ENCODE assay signal across 24 mouse cellular contexts in the genomic region with DNA sequence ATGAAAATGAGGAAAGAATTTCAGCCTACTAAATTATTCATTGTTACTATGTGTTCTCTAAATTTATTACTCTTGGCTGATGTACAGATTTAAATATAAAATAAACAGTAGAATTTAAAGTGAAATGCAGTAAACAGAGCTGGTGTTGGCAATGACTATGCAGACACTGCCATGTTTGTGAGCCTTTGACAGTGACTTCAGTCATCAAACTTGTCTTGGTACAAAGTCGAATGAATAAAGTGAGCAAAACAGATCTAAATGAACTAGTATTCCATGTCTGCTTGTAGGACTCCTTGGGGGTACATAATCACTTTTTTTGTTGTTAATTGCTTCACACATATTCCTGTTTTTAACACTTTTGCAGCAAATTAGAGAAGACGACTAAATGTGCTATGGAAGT.
A peak's percentile ranks its signal among the peaks of the same experiment; 100 is the strongest.
DNase-seq lines count a peak whose midpoint lies in the region; ATAC-seq and TF ChIP-seq lines count a peak whose summit lies in the region.
"Had no signal": no experiment of that assay in that cellular context is flagged by ENCODE, and none has a peak within 500 bp of the region (broad histone marks: within the 10 kb centered on the region; RNA-seq: fewer than 3 reads in every experiment).

No protein-coding gene starts in this region.

- no peak for TF ChIP-seq CTCF in brain, embryonic 14.5 days (IDR thresholded peaks at IDR 0.05; ENCODE audit: borderline replicate concordance, extremely low read depth, insufficient read depth, insufficient read length)

- no peaks in the 10 kb centered on the region for H3K4me1 ChIP-seq in forebrain, embryonic 14.5 days (ENCODE audit: control insufficient read depth, insufficient read depth, low read length)
- no peaks in the 10 kb centered on the region for H3K4me1 ChIP-seq in forebrain, embryonic 11.5 days (replicated peaks; ENCODE audit: control insufficient read depth, insufficient read depth, low read length)
- no peaks in the 10 kb centered on the region; the same call in 1 of the 2 replicates for H3K4me1 ChIP-seq in forebrain, embryonic 16.5 days (replicated peaks; ENCODE audit: control insufficient read depth, insufficient read depth, low read length)
- peaks cover 3% of the 10 kb centered on the region for H3K4me1 ChIP-seq in forebrain, embryonic 12.5 days
- H3K4me1 ChIP-seq: embryonic facial prominence, embryonic 13.5 days; embryonic facial prominence, embryonic 15.5 days had no signal

- H3K36me3 ChIP-seq in forebrain, embryonic 14.5 days (ENCODE audit: control insufficient read depth, insufficient read depth, low read length), result no peaks in the 10 kb centered on the region
- H3K36me3 ChIP-seq in forebrain, embryonic 11.5 days (ENCODE audit: control insufficient read depth, insufficient read depth, low read length), result no peaks in the 10 kb centered on the region
- no peaks in the 10 kb centered on the region for H3K36me3 ChIP-seq in forebrain, embryonic 16.5 days (ENCODE audit: control insufficient read depth, insufficient read depth)
- H3K36me3 ChIP-seq in forebrain, embryonic 12.5 days (replicated peaks), result no peaks in the 10 kb centered on the region
- H3K36me3 ChIP-seq: embryonic facial prominence, embryonic 13.5 days; embryonic facial prominence, embryonic 15.5 days; G1E had no signal

- no peaks in the 10 kb centered on the region for H3K27me3 ChIP-seq in forebrain, embryonic 14.5 days (replicated peaks; ENCODE audit: control insufficient read depth, insufficient read depth, low read length)
- no peaks in the 10 kb centered on the region for H3K27me3 ChIP-seq in forebrain, embryonic 11.5 days (ENCODE audit: control insufficient read depth, insufficient read depth, low read length)
- no peaks in the 10 kb centered on the region for H3K27me3 ChIP-seq in forebrain, embryonic 16.5 days (replicated peaks; ENCODE audit: control insufficient read depth, insufficient read depth, low read length)
- H3K27me3 ChIP-seq in forebrain, embryonic 12.5 days, result no peaks in the 10 kb centered on the region
- H3K27me3 ChIP-seq: CH12.LX; embryonic facial prominence, embryonic 13.5 days; embryonic facial prominence, embryonic 15.5 days; Patski had no signal

- H3K4me3 ChIP-seq in forebrain, embryonic 14.5 days (ENCODE audit: low read depth, low read length), result no peak overlapping the region
- H3K4me3 ChIP-seq in forebrain, embryonic 11.5 days (ENCODE audit: low read depth, low read length), result no peak overlapping the region
- no peak overlapping the region for H3K4me3 ChIP-seq in forebrain, embryonic 16.5 days (replicated peaks; ENCODE audit: low read length)
- no peak overlapping the region for H3K4me3 ChIP-seq in forebrain, embryonic 12.5 days (replicated peaks)
- H3K4me3 ChIP-seq: embryonic facial prominence, embryonic 13.5 days; embryonic facial prominence, embryonic 15.5 days; erythroblast, embryonic 14.5 days; gastrocnemius, adult 2 months had no signal

- no peak for ATAC-seq in forebrain, embryonic 14.5 days
- ATAC-seq in forebrain, embryonic 11.5 days (replicated peaks; ENCODE audit: low FRiP score), result no peak
- peak; percentile 69 for ATAC-seq in forebrain, embryonic 16.5 days
- ATAC-seq in forebrain, embryonic 12.5 days (ENCODE audit: low FRiP score), result no peak
- ATAC-seq: activated CD4-positive, CD25-positive, alpha-beta regulatory T cell, adult 4 months; CD4-positive, CD25-positive, alpha-beta regulatory T cell, adult 4 months; Patski had no signal

- no peak overlapping the region for H3K4me2 ChIP-seq in forebrain, embryonic 14.5 days (ENCODE audit: low read length)
- H3K4me2 ChIP-seq in forebrain, embryonic 11.5 days (ENCODE audit: low read depth, low read length, severe bottlenecking), result no peak overlapping the region
- H3K4me2 ChIP-seq in forebrain, embryonic 16.5 days (ENCODE audit: low read length), result no peak overlapping the region
- no peak overlapping the region for H3K4me2 ChIP-seq in forebrain, embryonic 12.5 days
- H3K4me2 ChIP-seq: embryonic facial prominence, embryonic 13.5 days; embryonic facial prominence, embryonic 15.5 days had no signal

- peak; percentile 7 for DNase-seq in forebrain, embryonic 14.5 days (ENCODE audit: low spot score)
- DNase-seq in forebrain, embryonic 11.5 days (ENCODE audit: low spot score), result no peak
- peak; percentile 27 for DNase-seq in brain, embryonic 14.5 days (ENCODE audit: low read depth)
- DNase-seq in adrenal gland, adult 8-10 months, result no peak
- DNase-seq: adrenal gland, postnatal 10 days; adrenal gland, postnatal 25 days; B cell, adult 2 months; cerebellum, adult 11 months; cerebellum, adult 18-20 months; cerebellum, adult 8-10 months; cerebellum, adult 9-11 months; cerebellum, postnatal 36 days; embryo, embryonic 11 days; gastrocnemius, adult 2 months had no signal

- WGBS in forebrain, embryonic 14.5 days, result 64% methylated on average over 2 of the region's 2 CpGs
- WGBS in forebrain, embryonic 11.5 days, result 66% methylated on average over 2 of the region's 2 CpGs
- WGBS in forebrain, embryonic 16.5 days, result 53% methylated on average over 2 of the region's 2 CpGs
- WGBS in forebrain, embryonic 12.5 days, result 69% methylated on average over 2 of the region's 2 CpGs

- TF ChIP-seq POLR2A in brain, embryonic 14.5 days (IDR thresholded peaks at IDR 0.05; ENCODE audit: borderline replicate concordance, extremely low read depth, insufficient read depth, insufficient read length, poor library complexity, severe bottlenecking), result no peak

- H3K9ac ChIP-seq in forebrain, embryonic 14.5 days (ENCODE audit: low read length), result no peak overlapping the region
- no peak overlapping the region for H3K9ac ChIP-seq in forebrain, embryonic 11.5 days (ENCODE audit: low read length)
- H3K9ac ChIP-seq in forebrain, embryonic 16.5 days (replicated peaks; ENCODE audit: low read depth, low read length), result no peak overlapping the region
- no peak overlapping the region for H3K9ac ChIP-seq in forebrain, embryonic 12.5 days
- H3K9ac ChIP-seq: embryonic facial prominence, embryonic 13.5 days; embryonic facial prominence, embryonic 15.5 days had no signal

- no peaks in the 10 kb centered on the region for H3K9me3 ChIP-seq in forebrain, embryonic 14.5 days (replicated peaks; ENCODE audit: control insufficient read depth, low read length)
- H3K9me3 ChIP-seq in forebrain, embryonic 11.5 days (ENCODE audit: control insufficient read depth, low read length), result no peaks in the 10 kb centered on the region
- H3K9me3 ChIP-seq in forebrain, embryonic 16.5 days (ENCODE audit: control insufficient read depth, low read length), result no peaks in the 10 kb centered on the region
- no peaks in the 10 kb centered on the region for H3K9me3 ChIP-seq in forebrain, embryonic 12.5 days
- H3K9me3 ChIP-seq: embryonic facial prominence, embryonic 13.5 days; embryonic facial prominence, embryonic 15.5 days; G1E had no signal

- H3K27ac ChIP-seq in forebrain, embryonic 14.5 days (ENCODE audit: low read depth, low read length), result no peak overlapping the region
- H3K27ac ChIP-seq in forebrain, embryonic 11.5 days (ENCODE audit: low read depth, low read length), result no peak overlapping the region
- no peak overlapping the region for H3K27ac ChIP-seq in forebrain, embryonic 16.5 days (ENCODE audit: low read length)
- H3K27ac ChIP-seq in forebrain, embryonic 12.5 days, result no peak overlapping the region
- H3K27ac ChIP-seq: embryonic facial prominence, embryonic 13.5 days; embryonic facial prominence, embryonic 15.5 days; gastrocnemius, adult 2 months had no signal

Comparison
In these comparisons a context has a peak if more than half of its experiments do, and no peak if none do; other contexts are left out.
1. DNase-seq: peak in forebrain, embryonic 14.5 days (single experiment) and brain, embryonic 14.5 days (single experiment); none in forebrain, embryonic 11.5 days (single experiment) and adrenal gland, adult 8-10 months (single experiment).